Mouse (Mus musculus) heart, postnatal 25 days (tissue): ENCODE measurements around the gene Kif26a. TPM values are rescaled to one million over a fixed set of nuclear protein-coding genes. Genes with fewer than 3 reads are reported as not detected.

Source experiments
- DNase-seq: peaks from one replicate; pipeline ENCODE4 v3.0.0; 2022; ENCODE audit warnings: low spot score
- intact Hi-C: fragments of 180-260 bp; cut with DNase I; formaldehyde crosslinking; loops from one replicate; pipeline ENCODE4 v1.15.1; 2025
- microRNA-seq: library from miRNA; unstranded; fragments of <30 nt; microRNA quantifications from one replicate; pipeline ENCODE4 v1.2.0, GENCODE M21; 2022
- total RNA-seq, 2 experiments: library from RNA; stranded (reverse); gene quantifications; 2 replicates each; pipeline ENCODE4 v1.2.3; 2021

The Kif26a gene
- total RNA-seq, 2 experiments from 2014 or later, result 14.3 to 16.6 TPM

GRCm38 (mm10) chr12:112207734-112208133, 61.7 kb downstream of the Kif26a start:
- intact Hi-C loops, result no loop called here
- no peak for DNase-seq

- DNase-seq, result no peak
- intact Hi-C loops, result no loop called here
Measured at GRCm38 (mm10) chr12:112210622-112211021, 64.6 kb downstream of the Kif26a start.

- no peak for DNase-seq
- intact Hi-C loops, result no loop called here
Measured at GRCm38 (mm10) chr12:112214441-112214857, 68.4 kb downstream of the Kif26a start.

- intact Hi-C loops, result no loop called here
- no peak for DNase-seq
Measured at GRCm38 (mm10) chr12:112215545-112215944, 69.5 kb downstream of the Kif26a start.

GRCm38 (mm10) chr12:112217021-112217420, 71.0 kb downstream of the Kif26a start:
- DNase-seq, result no peak
- intact Hi-C loops, result no loop called here

GRCm38 (mm10) chr12:112217681-112218080, 71.7 kb downstream of the Kif26a start:
- DNase-seq, result no peak

GRCm38 (mm10) chr12:112221290-112221689, 75.3 kb downstream of the Kif26a start:
- intact Hi-C loops, result no loop called here
- DNase-seq, result no peak

More at GRCm38 (mm10) chr12:112217681-112218080, 71.7 kb downstream of the Kif26a start:
- intact Hi-C loops, result no loop called here

- DNase-seq, result no peak
- intact Hi-C loops, result no loop called here
Measured at GRCm38 (mm10) chr12:112221754-112222439, 75.9 kb downstream of the Kif26a start.

GRCm38 (mm10) chr12:112223721-112224337, 77.8 kb downstream of the Kif26a start:
- intact Hi-C loops, result no loop called here
- DNase-seq, result no peak

GRCm38 (mm10) chr12:112226238-112226637, 80.2 kb downstream of the Kif26a start:
- DNase-seq, result no peak
- intact Hi-C loops, result loop anchor here (5.0 kb wide), 1 partner anchor 66 kb away; no protein-coding TSS in a partner anchor

GRCm38 (mm10) chr12:112226656-112227055, 80.6 kb downstream of the Kif26a start:
- intact Hi-C loops, result loop anchor here (5.0 kb wide), 1 partner anchor 66 kb away; no protein-coding TSS in a partner anchor
- no peak for DNase-seq

GRCm38 (mm10) chr12:112229084-112229483, 83.1 kb downstream of the Kif26a start:
- intact Hi-C loops, result loop anchor here (5.0 kb wide), 1 partner anchor 63 kb away; no protein-coding TSS in a partner anchor
- DNase-seq, result no peak

GRCm38 (mm10) chr12:112230196-112230595, 84.2 kb downstream of the Kif26a start:
- no peak for DNase-seq
- intact Hi-C loops, result no loop called here

Small RNAs within 50 kb of the gene (microRNA-seq; reads per million reads assigned to microRNA genes)
- gene Mir203 (121 reads per million, percentile 60 among the genes with 10 or more reads in this experiment), gene Mir3073a (not detected), gene Mir3073b (not detected)

Other genes with a start within 250 kb of the Kif26a start
- gene Ppp1r13b, start 238.1 kb upstream of the Kif26a start, total RNA-seq, result 10 to 100 TPM; 17.4 to 19.1 TPM
- gene Atp5mpl, start 179.2 kb upstream of the Kif26a start, total RNA-seq, result 1,000 to 10,000 TPM; 1,393 to 1,435 TPM
- gene Tdrd9, start 174.6 kb upstream of the Kif26a start, total RNA-seq, result under 1 TPM; 0.08 to 0.13 TPM
- under 1 TPM in 1 of 2 experiments, not detected in 1; 0.84 TPM for gene Rd3l, start 164.9 kb upstream of the Kif26a start, total RNA-seq
- under 1 TPM; 0.25 to 0.47 TPM for gene Aspg, start 39.5 kb upstream of the Kif26a start, total RNA-seq